27 mouse cellular contexts compared by ENCODE assay signal in the genomic region with DNA sequence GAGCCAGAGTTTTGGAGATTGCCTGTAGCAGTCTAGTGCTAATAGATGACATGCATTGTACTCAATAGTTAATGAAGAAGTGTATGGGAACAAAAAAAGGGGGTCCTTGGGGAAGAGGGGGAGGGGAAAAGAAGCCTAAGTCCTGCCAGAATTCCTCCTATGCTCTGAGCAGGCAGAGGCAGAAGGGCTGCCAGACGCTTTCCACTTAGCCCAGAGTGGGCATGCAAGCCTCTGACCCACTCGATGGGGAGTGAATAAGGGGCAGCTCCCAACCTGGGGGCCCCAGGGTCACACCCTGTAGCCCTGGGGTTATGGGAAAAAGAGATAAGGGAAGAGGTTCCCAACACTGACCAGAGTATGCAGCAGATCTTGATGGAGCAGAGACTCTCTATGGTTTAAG.
"Had no signal": no experiment of that assay in that cellular context is flagged by ENCODE, and none has a peak within 500 bp of the region (broad histone marks: within the 10 kb centered on the region; RNA-seq: fewer than 3 reads in every experiment).

No protein-coding gene starts in this region.

- H3K4me3 ChIP-seq: gastrocnemius, adult 2 months; heart, adult 2 months; heart, embryonic 13.5 days; heart, embryonic 15.5 days; hindbrain, embryonic 12.5 days; kidney, embryonic 15.5 days; limb, embryonic 13.5 days; limb, embryonic 15.5 days; liver, embryonic 12.5 days had no signal

- H3K9ac ChIP-seq: heart, embryonic 13.5 days; heart, embryonic 15.5 days; hindbrain, embryonic 12.5 days; hindbrain, embryonic 14.5 days; kidney, embryonic 15.5 days; limb, embryonic 13.5 days; limb, embryonic 15.5 days; liver, embryonic 12.5 days had no signal

- H3K4me1 ChIP-seq: heart, embryonic 13.5 days; heart, embryonic 15.5 days; hindbrain, embryonic 12.5 days; limb, embryonic 13.5 days; limb, embryonic 15.5 days; liver, embryonic 12.5 days had no signal

- H3K27me3 ChIP-seq: heart, embryonic 13.5 days; heart, embryonic 15.5 days; hindbrain, embryonic 12.5 days; kidney, embryonic 15.5 days; limb, embryonic 13.5 days; limb, embryonic 15.5 days; liver, embryonic 12.5 days had no signal

- DNase-seq: gastrocnemius, adult 2 months; gastrocnemius, postnatal 10 days; gastrocnemius, postnatal 25 days; heart, adult 2 months; heart, postnatal 14 days; heart, postnatal 4 days; kidney, adult 11 months; kidney, adult 2 months; kidney, adult 9 months; kidney, postnatal 14 days; kidney, postnatal 36 days; layer of hippocampus, adult 9-11 months; layer of hippocampus, postnatal 36 days; left cerebral cortex, postnatal 4 days had no signal

- H3K4me2 ChIP-seq: heart, embryonic 11.5 days; heart, embryonic 13.5 days; heart, embryonic 15.5 days; hindbrain, embryonic 12.5 days; hindbrain, embryonic 14.5 days; kidney, embryonic 15.5 days; limb, embryonic 13.5 days; limb, embryonic 15.5 days; liver, embryonic 12.5 days had no signal

- H3K36me3 ChIP-seq: heart, embryonic 13.5 days; heart, embryonic 15.5 days; hindbrain, embryonic 12.5 days; kidney, embryonic 15.5 days; limb, embryonic 13.5 days; limb, embryonic 15.5 days; liver, embryonic 12.5 days had no signal

- H3K9me3 ChIP-seq: heart, embryonic 13.5 days; heart, embryonic 15.5 days; hindbrain, embryonic 12.5 days; kidney, embryonic 15.5 days; limb, embryonic 13.5 days; limb, embryonic 15.5 days; liver, embryonic 12.5 days had no signal

- H3K27ac ChIP-seq: gastrocnemius, adult 2 months; heart, adult 2 months; heart, embryonic 13.5 days; heart, embryonic 15.5 days; hindbrain, embryonic 12.5 days; hindbrain, embryonic 14.5 days; kidney, embryonic 15.5 days; kidney, postnatal 0 days; limb, embryonic 13.5 days; limb, embryonic 15.5 days; liver, embryonic 12.5 days had no signal

- ATAC-seq: hindbrain, embryonic 16.5 days; inflammation-experienced regulatory T-cells, adult 6 months; intestine, embryonic 16.5 days; liver, embryonic 12.5 days had no signal
